Mouse (Mus musculus) liver (tissue): ENCODE measurements around the gene Ncaph2.

Experiments used
- DNase-seq: peaks from one replicate; pipeline ENCODE4 v3.0.0-alpha.2; 2020; ENCODE audit warnings: mixed read lengths

Ncaph2 gene

GRCm38 (mm10) chr15:89355241-89356187 is at the start of gene Ncaph2, which contains the start of gene Lmf2:
Ncaph2 (plus strand) TSS chr15:89355719.
Lmf2 (minus strand) TSS chr15:89355659.
- peak; percentile 97 for DNase-seq

GRCm38 (mm10) chr15:89305966-89306365 is 49.6 kb upstream of the Ncaph2 start:
- DNase-seq = no peak

- DNase-seq = no peak
These were observed 48.1 kb upstream of the Ncaph2 start for GRCm38 (mm10) chr15:89307461-89307860.

DNA sequence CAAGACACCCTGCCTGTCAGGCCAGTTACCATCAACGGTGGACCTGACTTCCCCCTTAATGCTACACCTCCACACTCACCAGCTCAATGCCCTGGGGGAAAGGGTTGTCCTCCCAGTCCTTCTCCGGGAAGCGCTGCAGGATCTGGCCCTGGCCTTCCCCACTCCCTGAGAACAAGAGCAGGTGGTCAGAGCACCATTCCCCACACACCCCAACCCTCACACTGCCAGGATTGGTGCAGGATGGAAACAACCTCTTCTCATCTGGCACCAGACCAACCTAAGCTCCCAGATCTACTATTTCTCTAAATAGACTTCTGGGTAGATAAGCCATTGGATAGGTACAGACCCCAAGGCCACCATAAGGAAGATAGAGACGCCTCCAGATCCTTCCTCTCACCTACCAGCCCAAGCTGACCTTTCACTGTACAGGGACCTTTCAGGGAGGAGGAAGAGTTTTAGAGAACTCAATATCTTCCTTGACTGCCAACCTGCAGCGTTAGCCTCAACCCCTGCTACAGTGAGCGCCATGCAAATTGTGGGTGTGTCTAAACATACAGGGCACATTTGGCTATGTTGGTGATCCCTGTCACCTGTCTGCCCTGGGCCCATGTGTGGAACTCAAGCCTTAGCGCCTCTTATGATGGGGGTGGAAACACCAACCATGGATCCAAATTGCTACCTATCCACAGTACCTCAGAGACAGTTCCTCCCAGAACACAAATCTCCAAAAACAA is 46.9 kb upstream of the Ncaph2 start:
- no peak for DNase-seq

- no peak for DNase-seq
These were observed 45.5 kb upstream of the Ncaph2 start for GRCm38 (mm10) chr15:89309962-89310498.

- no peak for DNase-seq
These were observed 42.2 kb upstream of the Ncaph2 start for GRCm38 (mm10) chr15:89313359-89313758.

DNA sequence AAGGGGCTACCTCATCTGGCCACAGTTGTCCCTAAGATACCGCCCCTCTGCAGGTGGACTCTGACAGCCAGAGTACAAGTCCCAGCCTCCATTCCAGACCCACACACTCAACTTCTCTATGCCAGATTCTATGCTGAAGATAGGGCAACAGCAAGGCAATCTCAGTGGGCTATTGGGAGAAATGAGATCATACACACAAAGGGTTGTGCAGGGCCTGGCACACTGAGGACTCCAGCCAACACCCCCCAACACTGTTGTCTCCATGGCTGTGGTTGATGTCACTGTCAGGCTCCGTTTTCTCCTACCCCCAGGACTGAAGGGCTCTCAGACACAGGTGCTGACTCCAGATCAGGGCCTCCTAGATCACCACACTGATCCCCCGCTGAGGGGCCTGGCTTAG is 41.4 kb upstream of the Ncaph2 start:
- DNase-seq = no peak

DNA sequence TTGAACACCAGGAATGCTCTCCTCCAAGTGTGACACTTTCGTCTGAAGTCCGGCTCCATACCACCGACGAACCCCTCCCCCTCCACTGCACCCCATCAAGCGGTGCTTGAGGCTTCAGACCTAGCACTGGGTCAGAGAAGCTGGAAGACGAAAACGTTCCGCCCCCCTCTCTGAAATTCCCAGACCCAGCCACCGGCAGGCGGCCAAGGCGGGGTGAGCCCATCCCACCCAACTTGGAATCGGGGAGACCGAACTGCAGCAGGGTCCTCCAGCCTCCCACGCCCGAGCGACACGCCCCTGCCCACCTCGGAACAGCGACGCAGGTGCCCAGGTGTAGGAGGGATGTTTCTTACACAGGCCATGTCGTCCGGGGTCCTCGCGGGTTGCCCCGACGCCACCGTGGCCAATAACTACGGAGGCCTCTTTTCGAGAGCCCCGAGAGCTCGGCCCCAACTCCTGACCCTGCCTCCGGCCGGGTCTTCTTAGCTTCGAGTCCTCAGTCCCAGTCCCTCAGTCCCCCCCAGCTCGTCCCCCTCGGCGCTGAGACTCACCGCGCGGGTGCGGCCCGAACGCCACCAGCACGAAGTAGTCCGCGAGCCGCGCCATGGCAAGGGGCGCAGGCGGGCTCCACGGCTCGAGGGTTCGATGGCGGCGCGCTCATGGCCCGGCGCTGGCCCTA is 40.9 kb upstream of the Ncaph2 start:
- peak; percentile 24 for DNase-seq

GRCm38 (mm10) chr15:89315190-89315731 is 40.3 kb upstream of the Ncaph2 start, which contains the start of gene Sbf1:
Sbf1 (minus strand) TSS chr15:89315311.
- DNase-seq = peak; percentile 99

DNA sequence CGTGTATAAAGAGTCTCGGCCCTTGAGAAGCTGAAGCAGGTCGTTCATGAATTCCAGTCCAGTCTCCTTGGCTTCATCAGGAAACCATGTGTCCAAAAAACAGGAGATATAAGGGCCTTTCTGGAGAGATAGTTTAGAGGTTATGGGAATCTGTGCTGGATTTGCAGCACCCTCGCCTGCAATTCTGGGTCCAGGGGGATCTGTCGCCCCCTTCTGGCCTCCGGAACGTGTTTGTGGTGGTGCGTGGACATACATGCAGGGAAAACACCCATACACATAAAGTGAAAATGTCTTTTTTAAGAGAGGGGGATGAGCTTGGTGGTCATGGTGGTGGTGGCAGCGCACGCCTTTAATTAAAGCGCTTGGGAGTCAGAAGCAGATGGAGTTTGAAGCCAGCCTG is 39.4 kb upstream of the Ncaph2 start:
- peak; percentile 65 for DNase-seq

DNA sequence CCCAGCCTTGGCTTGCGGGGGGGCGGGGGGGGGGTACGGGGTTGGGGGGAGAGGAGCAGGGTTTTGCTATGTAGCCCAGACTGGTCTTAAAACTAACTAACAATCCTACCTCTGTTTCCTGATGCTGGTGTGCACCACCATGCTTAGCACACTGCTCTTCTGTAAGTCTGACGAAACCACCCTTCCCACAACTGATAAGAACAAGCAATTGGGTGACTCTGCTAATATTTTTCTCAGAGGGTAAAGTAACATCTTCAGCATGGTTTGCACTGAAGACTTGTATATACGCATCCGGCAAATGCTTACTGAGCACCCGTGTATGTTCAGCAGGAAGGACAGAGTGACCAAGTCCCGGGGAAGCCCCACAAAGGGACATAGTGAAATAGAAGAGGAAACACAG is 34.3 kb upstream of the Ncaph2 start:
- DNase-seq = no peak

GRCm38 (mm10) chr15:89322670-89323522 is 32.6 kb upstream of the Ncaph2 start, which contains the start of gene Adm2:
Adm2 (plus strand) TSS chr15:89322720.
- peak; percentile 53 for DNase-seq

GRCm38 (mm10) chr15:89323656-89324055 is 31.9 kb upstream of the Ncaph2 start:
- DNase-seq = no peak

- DNase-seq = no peak
These were observed 29.1 kb upstream of the Ncaph2 start for GRCm38 (mm10) chr15:89326441-89326840.

DNA sequence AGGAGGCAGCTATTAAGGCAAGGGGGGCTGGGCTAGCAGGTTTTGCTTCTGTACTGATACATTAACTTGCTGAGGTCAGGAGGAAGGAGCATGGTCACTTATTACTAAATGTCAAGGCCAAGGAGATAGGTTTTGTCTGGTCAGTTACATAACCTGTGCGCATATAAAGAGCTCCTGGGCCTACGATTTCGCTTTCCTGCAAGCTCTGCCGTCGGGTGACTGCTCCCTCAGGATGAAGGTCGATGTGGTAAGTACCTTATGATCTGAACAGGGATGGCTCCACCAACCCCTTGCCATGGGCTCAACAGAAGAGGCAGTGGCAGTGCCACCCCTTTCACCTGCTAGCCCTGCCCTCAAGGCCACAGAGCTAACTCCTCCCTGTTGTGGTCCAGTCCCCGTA is 21.2 kb upstream of the Ncaph2 start, which contains the start of gene Miox:
TSS of gene Miox (plus strand) at position 128 of the 400 bp plus-strand sequence.
- DNase-seq = no peak

DNA sequence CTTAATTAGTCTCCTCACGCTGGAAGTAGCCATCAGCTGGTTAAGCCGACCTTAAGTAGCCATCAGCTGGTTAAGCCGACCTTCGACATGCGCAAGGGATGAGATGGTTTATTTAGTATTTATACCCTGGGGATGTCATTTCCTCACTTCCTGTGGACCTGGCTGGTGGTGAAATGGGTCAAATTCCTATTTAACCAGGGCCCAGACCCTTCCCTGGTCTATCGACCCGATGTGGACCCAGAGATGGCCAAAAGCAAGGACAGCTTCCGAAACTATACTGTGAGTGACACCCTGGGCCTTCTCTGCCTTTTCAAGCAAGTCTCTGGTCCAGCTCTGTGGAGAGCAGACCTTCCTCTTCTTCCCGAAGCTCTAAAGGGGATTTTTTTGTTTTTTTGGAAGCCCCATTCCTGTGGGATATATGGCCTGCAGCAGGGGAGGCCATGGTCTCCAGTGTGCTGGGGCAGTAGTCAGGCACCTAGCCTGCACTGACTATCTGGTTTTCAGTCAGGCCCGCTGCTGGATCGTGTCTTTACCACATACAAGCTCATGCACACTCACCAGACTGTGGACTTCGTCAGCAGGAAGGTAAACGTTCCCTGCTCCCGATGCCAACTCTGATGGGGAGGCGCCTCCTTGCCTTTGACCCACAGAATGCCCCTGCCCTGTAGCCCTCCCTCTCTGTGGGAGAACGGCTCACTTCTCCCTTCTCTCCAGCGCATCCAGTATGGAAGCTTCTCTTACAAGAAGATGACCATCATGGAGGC is 20.6 kb upstream of the Ncaph2 start:
- DNase-seq = no peak

GRCm38 (mm10) chr15:89336422-89336821 is 19.1 kb upstream of the Ncaph2 start:
- no peak for DNase-seq

DNA sequence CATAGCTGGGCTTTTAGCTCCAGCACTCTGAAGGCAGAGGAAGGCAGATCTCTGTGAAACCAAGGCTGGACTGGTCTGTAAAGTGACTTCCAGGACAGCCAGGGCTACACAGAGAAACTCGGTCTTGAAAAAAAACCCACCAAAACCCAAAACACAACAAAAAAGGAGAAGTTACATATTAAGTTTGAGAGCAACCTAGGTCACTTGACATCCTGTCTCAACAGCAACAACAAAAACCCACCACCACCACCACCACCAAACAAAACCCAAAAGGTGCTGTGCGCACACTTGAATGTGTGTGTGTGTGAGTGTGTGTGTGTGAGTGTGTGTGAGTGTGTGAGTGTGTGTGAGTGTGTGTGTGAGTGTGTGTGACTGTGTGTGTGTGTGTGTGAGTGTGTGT is 15.8 kb upstream of the Ncaph2 start:
- DNase-seq = no peak

- DNase-seq = no peak
These were observed 15.4 kb upstream of the Ncaph2 start for GRCm38 (mm10) chr15:89340136-89340535.

GRCm38 (mm10) chr15:89341678-89342077 is 13.8 kb upstream of the Ncaph2 start:
- no peak for DNase-seq

GRCm38 (mm10) chr15:89343325-89343724 is 12.2 kb upstream of the Ncaph2 start:
- no peak for DNase-seq
